Mouse (Mus musculus): ENCODE results near the gene Foxp1.

DNA sequence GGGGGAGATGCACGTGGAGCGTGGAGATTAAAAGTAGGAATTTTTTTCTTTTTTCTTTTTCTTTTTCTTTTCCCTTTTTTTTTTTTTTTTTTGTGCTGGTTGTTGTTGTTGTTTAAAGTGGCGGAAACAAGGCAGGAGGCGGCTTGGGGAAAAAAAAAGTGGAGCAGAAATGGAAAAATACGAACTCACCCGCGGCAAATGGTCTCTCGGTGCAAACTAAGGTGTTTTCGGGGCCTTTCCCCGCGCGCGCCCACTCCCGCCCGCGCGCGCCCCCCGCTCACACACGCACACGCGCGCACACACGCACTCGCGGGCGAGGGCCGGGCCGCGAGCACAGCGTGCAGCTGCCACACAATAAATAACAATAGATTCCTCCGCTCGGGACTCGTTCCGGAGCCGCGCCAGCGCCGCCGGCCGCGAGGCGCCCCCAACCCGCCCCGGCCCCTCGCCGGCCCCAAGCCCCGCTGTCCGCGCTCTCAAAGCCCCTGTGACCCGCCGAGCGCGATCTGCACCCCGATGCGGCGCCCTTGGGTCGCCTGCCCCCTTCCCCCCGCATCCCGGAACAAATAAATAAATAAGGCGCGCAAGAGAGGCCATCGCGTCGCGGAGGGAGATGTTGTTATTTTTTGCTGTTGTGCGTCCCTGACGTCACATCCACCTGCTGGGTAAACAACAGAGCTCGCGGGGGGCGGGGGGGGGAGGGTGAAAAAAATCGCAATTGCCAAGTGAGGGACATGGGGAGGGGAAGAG, at the start of gene Foxp1:
- TF ChIP-seq CTCF (IDR thresholded peaks at IDR 0.05; ENCODE audit: extremely low read depth, insufficient read depth, insufficient read length, insufficient replicate concordance) (no peak), POLR2A (IDR thresholded peaks at IDR 0.05; ENCODE audit: low read depth, low read length) (no peak)
